Mouse (Mus musculus) retina, postnatal 1 day (tissue): ENCODE results near the gene Exosc1.
"Not testable (repeated sequence)": the region's sequence is repeated elsewhere in the genome, so short reads cannot be mapped to it uniquely, and the experiment has no call there.

Experiments
- DNase-seq: peaks from one replicate; pipeline ENCODE4 v3.0.0-alpha.2; 2012

The Exosc1 gene

DNA sequence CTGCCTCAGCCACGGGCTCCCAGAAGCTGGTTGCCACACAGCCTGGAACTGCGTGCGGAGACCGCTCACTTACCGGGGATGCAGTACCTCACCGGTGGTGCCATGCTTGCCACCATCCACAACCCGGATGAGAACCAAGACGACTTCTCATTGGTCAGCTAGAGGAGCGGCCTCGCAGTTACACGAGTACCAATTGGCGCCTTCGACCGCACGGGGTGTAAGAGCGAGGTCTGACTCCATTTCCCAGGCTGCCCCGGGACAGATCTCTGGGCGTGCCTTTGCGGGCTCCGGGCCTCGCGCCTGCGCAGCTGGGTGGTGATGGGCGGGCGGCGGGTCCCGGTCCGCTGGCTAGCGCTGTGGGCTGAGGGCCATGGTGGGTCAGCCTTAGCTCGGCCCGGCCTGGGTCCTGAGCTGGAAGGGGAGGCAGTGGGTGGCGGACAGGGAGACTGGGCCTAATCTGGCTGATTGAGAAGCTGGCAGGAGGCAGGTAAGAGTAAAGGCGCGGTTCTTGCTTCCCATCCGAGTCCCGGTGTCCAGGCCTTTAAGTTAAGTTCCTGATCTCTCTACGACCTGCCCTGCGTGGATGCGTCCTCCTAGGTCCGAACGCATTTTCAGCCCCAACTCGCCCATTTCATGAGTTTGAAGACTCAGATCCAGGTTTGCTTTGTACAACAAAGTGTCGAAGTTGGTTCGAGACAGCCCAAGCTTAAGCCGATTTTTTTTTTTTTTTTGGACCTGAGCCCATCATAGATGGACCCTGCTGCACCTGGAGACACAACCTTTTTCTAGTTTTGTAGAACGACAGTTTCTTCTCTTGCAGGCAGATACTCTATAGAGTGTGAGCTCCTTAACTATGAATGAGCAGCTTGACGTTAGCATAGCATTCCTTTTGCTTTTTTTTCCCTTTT is at the start of gene Exosc1, which contains the start of gene Zdhhc16:
Exosc1 (minus strand) TSS at position 245 of the 908 bp plus-strand sequence.
Zdhhc16 (plus strand) TSS at position 302 of the 908 bp plus-strand sequence.
- peak; percentile 99 for DNase-seq

DNA sequence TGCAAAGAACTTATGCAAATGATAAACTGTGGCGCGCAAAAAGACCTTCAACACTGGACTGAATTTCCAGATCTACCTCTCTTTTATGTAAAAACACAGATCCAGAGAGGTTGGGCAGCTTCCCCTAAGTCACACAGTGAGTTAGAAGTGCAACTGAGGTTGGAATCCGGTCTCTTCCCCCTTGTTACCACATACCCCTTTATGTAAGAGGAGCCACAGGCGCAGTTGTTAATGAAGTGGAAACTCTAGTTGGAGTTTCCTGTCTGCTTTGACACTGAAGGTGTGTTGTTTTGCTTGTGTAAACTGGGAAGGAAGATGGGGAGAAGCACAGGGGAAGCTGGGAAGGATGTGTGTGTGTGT is 49.5 kb upstream of the Exosc1 start:
- DNase-seq: peak; percentile 10

DNA sequence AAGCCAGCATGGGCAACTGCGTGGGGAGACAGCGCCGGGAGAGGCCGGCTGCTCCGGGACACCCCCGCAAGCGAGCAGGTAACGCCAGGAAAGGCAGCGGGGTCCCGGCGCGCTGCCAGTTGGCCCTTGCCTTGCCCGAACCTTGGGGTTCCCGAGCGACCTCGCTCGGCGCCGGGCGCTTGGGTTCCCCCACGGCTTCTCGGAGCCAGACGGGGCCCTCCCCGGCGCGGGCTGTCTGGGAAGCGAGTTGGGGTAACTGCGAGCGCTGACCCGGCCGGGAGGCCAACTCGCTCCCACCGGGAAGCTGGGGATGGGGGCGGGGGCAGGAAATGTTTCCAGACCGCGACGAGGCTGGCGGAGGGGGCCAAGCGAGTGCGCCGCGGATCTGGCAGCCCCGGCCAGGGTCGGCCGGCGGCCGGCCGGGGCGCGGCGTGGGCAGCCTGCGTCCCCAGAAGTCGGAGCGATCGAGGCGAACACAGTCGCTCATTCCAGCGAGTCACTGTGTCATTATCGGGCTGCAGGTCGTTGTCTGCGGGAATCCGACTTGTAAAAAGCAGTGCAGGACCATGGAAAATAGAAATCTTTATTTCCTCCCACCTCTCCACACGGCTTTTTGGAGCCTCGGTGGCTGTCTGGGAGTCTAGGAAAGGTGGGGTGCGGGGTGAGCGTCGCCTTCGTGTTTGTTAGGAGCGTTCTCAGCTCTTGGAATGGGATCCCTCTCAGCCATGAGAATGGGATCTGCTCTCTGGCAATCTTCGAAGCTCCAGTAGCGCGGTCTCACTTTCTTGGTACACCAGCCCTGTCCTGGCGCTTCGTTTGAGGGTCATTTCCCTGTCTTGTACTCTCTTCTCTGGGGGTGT is 48.9 kb upstream of the Exosc1 start:
- peak; percentile 51 for DNase-seq

DNA sequence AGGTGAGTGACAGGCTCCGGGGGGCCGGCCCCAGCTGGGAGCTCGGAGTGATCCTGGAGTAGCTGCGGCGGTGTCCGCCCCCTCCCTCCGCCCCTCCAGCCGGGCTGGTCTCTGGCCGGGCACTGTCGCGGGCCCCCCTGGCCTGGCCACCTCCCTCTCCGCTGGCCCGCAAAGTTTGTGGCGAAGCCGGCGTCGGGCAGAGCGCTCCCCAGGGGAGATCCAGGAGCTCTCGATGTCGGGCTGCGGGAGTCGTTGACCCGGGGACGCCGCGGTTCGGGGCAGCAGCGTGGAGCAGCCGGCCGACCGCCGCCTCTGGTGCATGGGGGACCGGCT is 48.3 kb upstream of the Exosc1 start, which contains the start of gene Ubtd1:
Ubtd1 (plus strand) TSS at position 169 of the 333 bp plus-strand sequence.
- no peak for DNase-seq

DNA sequence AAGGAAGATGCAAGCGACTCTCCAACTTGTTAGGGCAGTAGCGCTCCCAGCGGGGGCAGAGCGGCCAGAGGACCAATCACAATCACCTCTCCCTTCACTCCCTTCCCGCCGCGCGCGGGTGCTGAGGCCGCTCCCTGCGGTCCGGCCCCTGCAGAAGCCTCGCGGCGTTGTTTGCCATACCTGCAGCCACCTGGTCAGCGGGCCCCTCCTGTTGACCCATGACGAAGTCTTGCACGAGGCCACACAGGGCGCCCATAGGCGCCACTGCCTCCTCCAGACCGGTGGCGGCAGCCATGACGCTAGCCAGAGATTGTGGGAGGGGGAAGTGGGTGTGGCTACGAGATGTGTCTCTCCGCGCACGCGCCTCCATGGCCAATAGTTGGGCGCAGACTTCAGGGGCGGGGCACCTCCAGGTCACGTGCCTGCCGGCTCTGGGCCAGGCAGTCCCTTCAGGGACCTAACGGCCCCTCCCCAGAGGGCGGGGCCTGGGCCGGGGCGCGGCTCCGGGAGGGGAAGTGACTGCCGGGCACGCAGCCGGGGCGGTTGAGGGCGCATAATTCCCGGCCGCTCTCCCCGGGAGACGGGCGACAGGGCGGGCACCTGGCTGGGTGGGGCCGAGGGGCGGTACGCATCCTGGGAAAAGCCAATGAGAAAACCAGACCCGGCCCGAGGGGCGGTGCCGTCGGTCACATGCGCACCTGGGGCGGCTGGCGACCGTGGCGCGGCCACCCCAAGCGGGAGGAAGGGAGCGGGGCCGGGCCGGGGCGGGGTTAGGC is 47.8 kb upstream of the Exosc1 start, which contains the start of gene Mms19:
Mms19 (minus strand) TSS at position 339 of the 776 bp plus-strand sequence.
- DNase-seq: peak; percentile 99

DNA sequence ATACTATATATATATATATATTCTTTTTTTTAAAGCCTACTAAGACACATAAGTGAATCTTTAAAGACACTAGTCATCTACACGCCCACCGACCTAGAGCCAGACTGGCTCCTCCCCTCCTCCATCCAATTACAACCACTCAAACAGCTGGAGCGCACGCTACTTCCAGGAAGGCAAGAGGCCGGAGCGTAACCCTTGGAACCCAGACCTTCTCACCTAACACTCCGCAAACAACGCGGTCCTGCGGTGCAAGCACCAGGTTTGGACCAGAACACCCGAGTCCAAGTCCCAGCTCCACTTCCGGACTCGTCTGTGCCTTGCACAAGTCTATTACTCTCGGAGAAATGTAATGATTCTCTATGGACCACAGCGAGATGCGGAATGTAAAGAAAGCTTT is 47.2 kb upstream of the Exosc1 start:
- no peak for DNase-seq

DNA sequence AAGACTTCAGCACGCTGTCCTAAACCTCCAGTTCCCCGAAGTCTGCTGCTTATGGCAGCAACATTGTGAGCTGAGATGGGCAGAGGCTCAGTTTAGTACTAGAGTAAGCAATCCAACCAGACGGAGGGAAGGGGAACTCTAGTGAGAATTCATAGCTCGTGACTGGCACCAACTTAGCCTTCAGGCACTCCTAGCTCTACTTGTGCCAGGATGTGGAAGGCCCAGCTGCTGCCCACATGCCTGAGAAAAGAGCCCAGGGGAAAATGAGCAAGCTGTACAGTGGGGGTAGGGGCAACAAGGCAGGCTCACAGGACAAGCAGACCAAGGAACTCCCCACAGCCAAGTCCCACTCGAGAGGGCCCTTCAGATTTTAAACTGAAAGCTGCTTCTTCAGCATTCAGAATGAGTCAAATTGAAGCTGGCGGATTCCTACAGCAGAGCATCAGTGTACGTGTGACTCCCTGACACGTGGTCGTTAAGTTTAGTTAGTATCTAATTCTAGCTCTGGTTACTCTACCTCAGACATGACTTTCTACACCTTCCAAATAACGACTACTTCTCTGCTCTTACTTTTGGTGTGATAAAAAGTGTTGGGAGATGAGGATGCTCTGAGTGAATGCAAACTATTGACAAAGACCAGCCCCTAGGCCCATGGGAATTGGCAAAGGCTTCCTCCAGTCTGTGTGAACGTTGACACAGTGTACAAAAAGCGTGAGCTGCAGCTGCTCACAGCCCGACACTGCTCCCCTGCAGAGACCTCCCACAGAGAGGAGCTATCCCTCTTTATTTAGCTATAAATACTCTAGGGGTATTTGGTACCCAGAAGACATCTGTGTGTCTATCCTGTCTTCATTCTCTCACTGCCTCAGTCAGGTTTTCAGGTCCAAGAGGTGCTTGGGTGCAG is 40.9 kb upstream of the Exosc1 start:
- peak; percentile 38 for DNase-seq

DNA sequence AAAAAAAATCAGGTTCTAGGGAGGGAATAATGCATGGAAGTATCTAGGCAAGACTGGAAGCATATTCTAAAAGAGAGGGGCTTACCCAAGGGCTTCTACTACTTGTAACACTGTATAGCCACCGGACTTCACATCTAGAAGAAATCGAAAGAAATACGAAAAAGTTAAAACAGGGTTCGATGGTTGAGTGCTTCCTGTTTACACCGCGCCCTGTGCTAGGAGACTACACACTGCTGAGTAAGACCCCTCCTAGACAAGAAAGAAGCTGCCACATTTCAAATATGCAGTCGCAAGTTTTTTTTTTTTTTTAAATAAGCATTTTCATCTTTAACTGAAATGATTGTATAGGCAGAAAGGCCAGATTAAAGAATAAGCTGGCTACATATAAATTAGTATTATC is 36.4 kb upstream of the Exosc1 start:
- no peak for DNase-seq

DNA sequence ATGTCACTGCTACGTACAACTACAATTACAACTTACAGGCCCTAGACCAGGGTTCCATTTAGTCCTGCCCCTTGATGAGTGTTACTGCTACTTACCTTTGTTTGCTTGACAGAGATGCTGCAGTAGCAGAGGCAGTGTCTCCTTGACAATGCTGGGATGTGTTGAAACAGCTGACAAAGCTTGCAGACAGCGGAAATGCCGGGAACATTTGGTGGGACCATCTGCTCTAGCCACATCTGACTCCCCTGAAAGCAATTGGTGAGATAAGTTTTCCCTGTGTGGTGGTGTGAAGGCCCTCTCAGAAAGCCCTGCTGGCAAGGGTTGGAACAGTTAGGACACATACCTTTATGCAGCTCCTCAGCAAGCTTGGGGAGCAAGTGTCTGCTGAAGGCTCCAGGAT is 20.4 kb upstream of the Exosc1 start:
- no peak for DNase-seq

DNA sequence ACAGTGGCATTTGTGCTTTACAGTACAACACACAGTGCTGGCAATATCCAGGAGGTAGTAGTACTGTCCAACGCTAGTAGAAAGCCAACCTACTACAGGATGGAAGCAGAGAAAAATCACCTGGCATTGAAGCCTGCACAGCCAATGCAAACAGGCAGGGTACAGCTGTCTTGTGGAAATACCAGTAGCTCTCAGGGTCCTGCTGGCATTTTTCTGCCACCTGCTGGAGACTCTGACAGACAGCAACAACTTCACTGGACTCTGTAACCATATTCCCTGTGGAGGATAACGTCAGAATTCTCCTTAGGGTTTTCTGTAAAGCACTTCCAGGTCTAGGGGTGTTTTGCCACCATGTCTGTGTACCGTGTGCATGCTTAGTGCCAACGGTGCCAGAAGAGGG is 19.1 kb upstream of the Exosc1 start:
- DNase-seq: peak; percentile 38

DNA sequence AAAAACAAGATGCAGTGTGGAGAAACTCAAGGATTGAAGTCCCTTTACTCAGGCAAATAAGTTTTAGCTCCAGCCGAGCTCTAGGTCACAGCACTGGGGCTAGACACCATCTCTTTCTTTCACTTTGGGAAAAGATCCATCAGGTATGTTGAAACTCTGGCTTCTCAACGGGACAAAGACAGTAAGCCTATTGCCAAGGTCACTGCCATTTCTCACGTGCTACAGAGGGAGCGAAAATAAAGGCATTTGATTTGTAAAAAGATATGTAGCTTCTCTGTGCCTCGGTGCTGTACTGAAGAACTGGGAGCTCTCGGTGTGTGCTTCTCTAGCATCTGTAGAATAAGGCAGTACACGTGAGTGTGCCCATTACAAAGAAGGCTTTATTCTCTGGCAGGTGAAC is 10.6 kb upstream of the Exosc1 start:
- no peak for DNase-seq

DNA sequence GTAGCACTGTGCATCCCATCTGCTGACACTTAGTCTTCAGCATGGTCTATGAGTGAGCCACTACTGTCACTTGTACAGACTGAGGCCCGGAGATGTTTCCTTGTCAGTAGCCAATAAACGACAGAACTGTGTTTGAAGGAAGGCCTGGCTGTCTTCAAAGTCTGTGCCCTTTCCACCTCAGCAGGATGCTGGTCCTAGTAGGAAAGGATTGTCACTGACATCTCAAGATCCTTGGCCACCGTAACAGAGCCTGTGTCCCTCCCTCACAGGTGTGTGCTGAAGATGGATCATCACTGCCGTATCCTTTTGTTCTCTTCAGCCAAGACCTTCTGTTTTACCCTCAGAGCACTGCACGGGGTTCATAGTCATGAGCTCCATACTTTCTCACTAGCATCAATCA is 5.3 kb upstream of the Exosc1 start:
- no peak for DNase-seq

DNA sequence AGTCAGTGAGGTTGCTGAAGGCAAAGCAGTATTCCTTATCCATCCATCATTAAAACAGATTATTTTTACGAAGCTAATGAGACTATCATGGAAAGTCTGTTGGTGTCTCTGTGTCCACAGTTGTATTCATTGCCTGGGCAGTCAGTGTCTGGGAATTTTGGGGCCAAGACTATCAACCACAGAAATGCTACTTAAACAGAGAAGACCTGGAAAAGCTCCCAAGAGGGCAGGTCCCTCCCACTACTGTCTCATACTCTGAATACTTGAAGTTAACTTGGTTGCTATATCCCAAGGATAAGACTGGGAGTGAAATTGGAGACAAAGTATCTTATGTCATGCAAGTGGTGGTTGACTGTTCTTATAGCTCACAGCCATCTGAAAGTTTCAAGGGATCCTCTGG is 2.7 kb upstream of the Exosc1 start:
- DNase-seq: no peak

DNA sequence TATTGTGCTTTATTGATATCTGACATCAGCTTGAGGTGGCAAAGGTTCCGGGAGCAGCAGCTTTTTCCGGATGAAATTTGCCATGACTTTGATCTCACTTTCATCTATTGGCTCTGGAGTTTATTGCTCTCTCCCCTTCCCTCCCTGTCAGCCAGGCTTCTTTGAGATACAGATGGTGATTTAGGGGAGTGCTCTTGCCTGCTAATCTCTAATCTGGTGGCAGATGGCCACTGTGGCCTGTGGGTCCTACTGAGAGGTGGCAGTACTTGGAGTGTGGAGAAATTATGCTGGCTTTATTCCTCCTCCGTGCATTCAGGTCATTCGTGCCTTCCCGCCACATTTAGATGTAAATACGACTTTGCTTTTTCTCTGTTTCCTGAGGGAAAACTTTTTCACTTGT is 901 bp upstream of the Exosc1 start:
- DNase-seq: peak; percentile 78

DNA sequence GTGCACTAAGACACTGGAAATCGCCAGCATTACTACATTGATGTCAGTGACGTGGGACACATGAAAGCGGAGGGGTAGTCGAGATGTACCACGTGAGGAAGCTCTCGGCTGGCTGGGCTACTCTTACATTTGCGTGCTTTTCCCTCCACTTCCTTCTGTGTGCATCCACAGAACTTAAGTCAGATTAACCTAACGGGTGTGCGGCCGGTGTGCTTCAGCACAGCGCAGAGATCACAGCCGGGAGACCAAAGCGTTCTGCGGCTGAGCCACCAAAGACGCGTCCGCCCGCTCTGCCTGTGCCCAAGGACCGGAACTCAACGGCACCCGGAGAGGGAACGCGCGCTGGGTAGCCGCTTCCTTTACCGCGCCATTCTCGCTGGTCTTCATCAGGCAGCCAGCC is 537 bp downstream of the Exosc1 start:
- no peak for DNase-seq

DNA sequence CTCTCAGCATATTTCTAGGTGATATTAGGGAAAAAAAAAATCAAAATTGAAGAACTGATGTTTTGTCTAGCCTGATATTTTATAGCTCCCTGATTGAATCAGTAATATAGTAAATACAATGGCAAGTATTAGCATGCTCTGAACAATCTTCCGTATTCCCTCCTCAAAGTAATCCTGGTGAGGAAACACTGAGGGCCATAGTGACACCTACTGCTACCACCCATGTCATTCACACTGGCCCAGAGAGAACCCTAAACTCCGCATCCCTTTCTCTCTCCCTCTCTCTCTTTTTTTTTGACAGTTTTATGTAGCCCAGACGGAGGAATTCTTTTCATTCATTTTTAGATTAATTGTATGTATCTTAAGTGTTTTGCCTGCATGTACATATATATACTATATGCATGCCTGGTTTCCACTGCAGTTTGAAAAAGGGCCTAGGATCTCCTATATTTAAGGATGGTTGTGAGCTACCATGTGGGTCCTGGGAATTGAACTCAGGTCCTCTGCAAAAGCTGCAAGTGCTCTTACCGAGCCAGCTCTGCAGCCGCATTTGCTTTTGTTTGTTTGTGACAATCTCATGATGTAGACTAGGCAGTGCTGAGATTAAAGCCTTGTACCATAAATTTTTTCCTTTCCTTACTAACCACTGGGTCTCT is 12.7 kb downstream of the Exosc1 start:
- DNase-seq: no peak

DNA sequence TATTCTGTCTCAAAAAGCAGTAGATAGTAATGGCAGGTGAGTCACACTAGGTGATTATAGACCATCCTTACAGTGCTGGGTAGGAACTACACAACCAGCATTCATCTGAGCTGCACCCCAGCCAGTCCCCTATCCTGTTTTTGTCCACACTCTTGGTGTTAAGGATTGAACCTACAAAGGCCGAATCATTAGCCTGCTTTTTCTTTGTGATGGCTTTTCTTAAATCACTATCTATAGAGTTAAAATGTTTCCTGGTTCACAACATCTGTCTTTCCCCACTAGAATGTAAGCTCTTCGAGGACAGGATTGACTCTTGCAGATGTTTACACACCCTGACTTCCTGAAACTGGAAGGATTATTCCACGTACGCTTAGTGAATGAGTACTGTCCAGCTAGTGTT is 13.8 kb downstream of the Exosc1 start:
- no peak for DNase-seq

DNA sequence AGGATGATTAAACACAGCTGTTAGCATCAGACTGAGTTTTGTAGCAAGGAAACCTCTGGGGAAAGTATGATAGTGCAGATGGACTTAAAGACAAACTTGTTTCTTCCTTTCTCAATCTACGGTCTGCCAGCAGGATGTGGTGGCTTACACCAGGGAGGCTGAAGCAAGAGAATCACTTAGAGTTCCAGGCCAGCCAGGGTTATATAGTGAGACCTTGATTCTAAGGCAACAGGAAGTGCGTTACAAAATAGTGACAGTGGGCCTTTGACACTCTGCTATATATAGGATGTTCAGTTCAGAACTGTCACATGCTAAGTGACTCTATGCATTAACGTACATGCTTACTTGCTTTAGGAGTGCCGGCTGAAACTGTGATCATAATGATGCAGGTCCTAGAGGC is 16.4 kb downstream of the Exosc1 start:
- no peak for DNase-seq

DNA sequence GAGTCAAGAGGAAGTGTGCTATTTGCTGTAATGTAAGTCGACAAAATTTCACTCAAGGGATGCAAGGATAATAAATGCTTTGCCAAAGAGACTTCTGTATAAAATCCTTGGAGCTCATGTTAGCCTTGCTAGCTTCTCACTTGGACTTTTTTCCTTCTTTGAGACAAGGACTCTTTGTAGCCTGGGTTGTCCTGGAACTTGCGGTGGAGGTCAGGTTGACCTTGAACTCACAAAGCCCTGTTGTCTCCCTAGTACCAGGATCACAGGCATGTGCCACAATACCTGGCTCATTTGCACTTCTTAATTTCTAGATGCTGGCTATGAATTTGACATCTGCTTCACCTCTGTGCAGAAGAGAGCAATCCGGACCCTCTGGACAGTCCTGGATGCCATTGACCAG is 17.9 kb downstream of the Exosc1 start:
- no peak for DNase-seq

DNA sequence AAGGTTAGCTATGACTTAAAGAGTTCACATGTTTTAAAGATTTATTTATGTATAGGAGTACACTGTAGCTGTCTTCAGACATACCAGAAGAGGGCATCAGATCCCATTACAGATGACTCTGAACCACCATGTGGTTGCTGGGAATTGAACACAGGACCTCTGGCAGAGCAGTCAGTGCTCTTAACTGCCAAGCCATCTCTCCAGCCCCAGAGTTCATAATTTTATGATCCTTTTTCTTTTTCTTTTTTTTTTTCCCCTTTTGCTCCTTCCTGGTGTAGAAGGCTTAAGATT is 18.7 kb downstream of the Exosc1 start:
- not testable (repeated sequence) for DNase-seq

DNA sequence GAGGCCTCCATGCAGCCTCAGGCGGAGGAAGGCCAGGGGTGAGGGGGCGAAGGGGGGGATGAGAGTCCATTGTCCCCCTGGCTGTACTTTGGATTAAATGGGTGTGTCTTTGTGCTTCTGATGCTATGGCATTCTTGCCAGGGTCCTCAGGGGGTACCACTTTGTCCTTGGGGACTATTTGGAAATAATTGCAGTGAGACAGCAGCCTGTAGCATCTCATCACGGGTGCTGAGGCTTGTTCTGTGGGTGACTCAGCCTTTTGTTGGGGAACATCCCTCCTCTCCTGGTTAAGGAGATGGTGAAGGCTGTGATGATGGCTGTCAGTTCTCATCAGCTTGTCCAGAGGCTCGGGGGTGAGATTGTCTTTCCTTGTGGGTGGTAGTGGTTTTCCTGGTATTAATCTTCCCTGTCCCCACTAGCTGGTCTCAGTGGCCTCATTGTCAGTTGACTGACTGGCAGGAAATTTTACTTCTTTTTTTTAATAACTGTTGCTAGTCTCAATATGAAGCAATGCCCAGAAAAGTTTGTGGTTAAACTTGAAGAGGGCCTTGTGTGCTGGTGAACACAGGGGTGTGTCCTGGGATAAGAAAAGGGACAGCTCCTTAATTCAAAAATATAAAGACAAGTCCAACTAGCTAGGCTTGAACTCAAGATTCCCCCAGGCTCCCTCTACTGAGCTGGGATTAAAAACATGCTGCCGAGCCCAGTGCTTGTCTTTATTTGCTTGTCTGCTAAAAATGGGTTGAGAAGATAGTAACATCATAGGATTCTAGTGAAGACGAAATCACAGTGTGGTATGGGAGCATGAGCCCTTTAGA is 19.2 kb downstream of the Exosc1 start:
- no peak for DNase-seq
